Mouse (Mus musculus) heart, postnatal 0 days (tissue): ENCODE results near the gene Baz1a. TPM values are rescaled to one million over a fixed set of nuclear protein-coding genes. Genes with fewer than 3 reads are reported as not detected.

Experiments used
- ATAC-seq: fragments of 200-750 bp; cut with Nextera tagmentation; 2 replicates; pipeline ENCODE4 v1.8.0; 2017; ENCODE audit warnings: low read depth, moderate number of reproducible peaks, moderate library complexity; ENCODE audit not compliant: insufficient read depth
- DNase-seq: peaks from one replicate; pipeline ENCODE4 v3.0.0-alpha.2; 2016; ENCODE audit warnings: low spot score
- H3K27ac ChIP-seq: fragments of 300-500 bp; sonication (generic); 2 replicates; pipeline ENCODE4 v1.5.1; 2014; ENCODE audit warnings: low read depth, mild to moderate bottlenecking
- H3K27me3 ChIP-seq: fragments of 300-500 bp; sonication (generic); 2 replicates; pipeline ENCODE4 v1.6.1; 2014; ENCODE audit warnings: low read length, mixed read lengths; ENCODE audit not compliant: control insufficient read depth, insufficient read depth
- H3K36me3 ChIP-seq: fragments of 300-500 bp; sonication (generic); replicated peaks from 2 replicates; pipeline ENCODE4 v1.6.1; 2014; ENCODE audit warnings: low read length, mixed read lengths; ENCODE audit not compliant: control insufficient read depth, insufficient read depth
- H3K4me1 ChIP-seq: fragments of 300-500 bp; sonication (generic); 2 replicates; pipeline ENCODE4 v1.6.1; 2014; ENCODE audit warnings: antibody characterized with exemption; ENCODE audit not compliant: control insufficient read depth, insufficient read depth
- H3K4me2 ChIP-seq: fragments of 300-500 bp; sonication (generic); 2 replicates; pipeline ENCODE4 v1.6.1; 2014; ENCODE audit warnings: low read depth, mild to moderate bottlenecking, low read length, moderate library complexity
- H3K4me3 ChIP-seq: fragments of 300-500 bp; sonication (generic); 2 replicates; pipeline ENCODE4 v1.5.1; 2014; ENCODE audit warnings: low read depth, low read length
- H3K9ac ChIP-seq: fragments of 300-500 bp; sonication (generic); replicated peaks from 2 replicates; pipeline ENCODE4 v1.6.1; 2014; ENCODE audit warnings: low read depth, low read length, mixed read lengths
- H3K9me3 ChIP-seq: fragments of 300-500 bp; sonication (generic); replicated peaks from 2 replicates; pipeline ENCODE4 v1.6.1; 2016; ENCODE audit warnings: low read length; ENCODE audit not compliant: control insufficient read depth
- CTCF ChIP-seq: IDR thresholded peaks from 2 replicates; pipeline ENCODE4 v1.5.1; 2016; ENCODE audit warnings: antibody characterized with exemption, control low read depth, low read depth
- EP300 ChIP-seq: IDR thresholded peaks from 2 replicates; pipeline ENCODE4 v1.6.1; 2016; ENCODE audit warnings: antibody characterized with exemption, low read depth
- WGBS: fragments of 180-500 bp; shearing (Covaris S2); extraction: QIAGEN DNeasy Blood & Tissue Kit; methylation state at CpG from one replicate; pipeline ENCODE4 v1.1.7; 2014; 5-methylcytosine and 5-hydroxymethylcytosine counted together
- polyA plus RNA-seq: library from polyadenylated mRNA; unstranded; fragments of >200 nt; fragmentation: Nextera tagmentation; extraction: Ambion mirVana; gene quantifications from 2 replicates; pipeline ENCODE4 v1.2.1, GENCODE M21; 2015
- total RNA-seq: library from RNA; depleted of rRNA; stranded (reverse); fragments of >200 nt; gene quantifications from 2 replicates; pipeline ENCODE4 v1.2.3, GENCODE M21; 2014; ENCODE audit warnings: low replicate concordance; rRNA removed

Baz1a gene
- total and polyA plus RNA-seq, 2 experiments from 2014 or later = 3.5 to 8.3 TPM

DNA sequence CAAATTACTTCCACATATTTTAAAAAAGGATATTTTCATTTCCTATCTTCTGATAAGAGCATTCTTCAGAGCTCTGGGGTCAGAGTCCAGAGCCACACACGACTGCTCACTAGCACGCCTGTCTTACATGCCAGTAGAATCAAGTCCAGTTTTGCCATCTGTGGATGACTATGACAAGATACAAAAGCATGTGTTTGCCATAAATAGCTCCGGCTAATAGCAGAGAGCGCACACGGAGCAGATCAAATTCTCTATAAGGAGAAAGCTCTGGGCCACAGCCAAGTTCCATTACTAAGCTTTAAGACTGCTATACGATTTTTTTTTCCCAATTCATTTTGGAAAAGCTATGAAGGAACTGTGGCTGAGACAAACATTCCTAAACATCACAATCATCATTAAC is 154.6 kb downstream of the Baz1a start:
- no peak for ATAC-seq
- H3K4me1 ChIP-seq = peaks cover 12% of the 10 kb centered on the region; the same call in 1 of the 2 replicates
- WGBS = 7% methylated on average over 6 of the region's 6 CpGs
- H3K4me2 ChIP-seq = peak overlapping the region; percentile 57
- TF ChIP-seq CTCF (no peak), EP300 (no peak)
- H3K9me3 ChIP-seq = no peaks in the 10 kb centered on the region
- peak overlapping the region; percentile 31 for H3K4me3 ChIP-seq
- peak overlapping the region; percentile 73 for H3K27ac ChIP-seq
- peak; percentile 44 for DNase-seq
- H3K36me3 ChIP-seq = peaks cover 25% of the 10 kb centered on the region
- H3K27me3 ChIP-seq = no peaks in the 10 kb centered on the region
- H3K9ac ChIP-seq = peak overlapping the region; percentile 46; the same call in 1 of the 2 replicates

DNA sequence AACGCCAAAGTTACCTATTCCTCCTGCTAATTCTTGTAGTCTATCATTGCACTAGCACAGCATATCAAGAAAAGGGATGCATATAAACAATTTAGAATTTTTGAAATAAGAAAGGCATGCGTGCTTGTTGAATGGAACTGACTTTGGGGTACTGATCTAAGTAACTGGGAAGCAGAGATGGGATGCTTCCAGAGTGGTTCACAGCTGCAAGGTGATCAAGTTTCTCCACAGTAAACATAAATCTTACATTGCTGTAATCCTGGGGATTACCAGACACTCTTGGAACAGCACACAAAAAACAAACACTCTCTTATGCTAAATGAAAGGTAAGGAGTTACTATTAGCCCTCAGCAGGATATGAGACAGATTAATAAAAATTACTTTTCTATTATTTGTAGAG is 163.6 kb downstream of the Baz1a start:
- DNase-seq (no peak), ATAC-seq (no peak)
- no peak overlapping the region for H3K4me3 ChIP-seq

DNA sequence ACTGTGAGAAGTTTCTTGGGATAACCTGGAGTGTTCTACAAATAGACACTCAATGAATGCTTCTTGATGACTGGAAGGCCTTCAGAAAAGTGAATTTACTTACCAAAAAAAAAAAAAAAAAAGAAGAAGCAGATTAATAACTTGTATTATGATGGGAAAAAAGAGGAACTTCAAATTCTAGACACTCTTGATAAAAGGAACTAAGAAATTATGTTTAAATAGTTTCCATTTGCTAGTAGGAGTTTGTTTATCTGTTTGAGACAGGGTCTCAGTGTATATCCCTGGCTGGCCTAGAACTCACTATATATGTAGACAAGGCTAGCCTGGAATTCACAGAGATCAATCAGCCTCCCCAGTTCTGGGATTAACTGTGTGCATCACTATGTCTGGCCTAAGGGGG is 169.7 kb downstream of the Baz1a start:
- H3K4me1 ChIP-seq = no peaks in the 10 kb centered on the region
- H3K27me3 ChIP-seq = no peaks in the 10 kb centered on the region
- no peak for DNase-seq
- H3K4me3 ChIP-seq = no peak overlapping the region
- H3K9me3 ChIP-seq = no peaks in the 10 kb centered on the region
- no peaks in the 10 kb centered on the region for H3K36me3 ChIP-seq
- TF ChIP-seq CTCF (no peak), EP300 (no peak)
- ATAC-seq = no peak
- H3K27ac ChIP-seq = no peak overlapping the region
- H3K4me2 ChIP-seq = no peak overlapping the region
- H3K9ac ChIP-seq = no peak overlapping the region

More for the DNA sequence above, 163.6 kb downstream of the Baz1a start:
- Histone ChIP-seq H3K36me3 (0 out of 2 replicates have a peak, but pooled peaks cover 6% of the 10 kb centered on the region), H3K9me3 (no peaks in the 10 kb centered on the region), H3K4me1 (peaks cover 7% of the 10 kb centered on the region; the same call in 1 of the 2 replicates), H3K27me3 (no peaks in the 10 kb centered on the region), H3K27ac (peak overlapping the region; percentile 39), H3K9ac (no peak overlapping the region), H3K4me2 (no peak overlapping the region)
- 51% methylated on average over 2 of the region's 2 CpGs for WGBS
- no peak for TF ChIP-seq EP300
- TF ChIP-seq CTCF = no peak

Other genes starting within 250 kb of the Baz1a start
- 42.6 and 59.1 TPM in 2 replicates for gene Snx6, start 218.6 kb downstream of the Baz1a start, total RNA-seq
- gene Snx6, start 218.6 kb downstream of the Baz1a start, polyA plus RNA-seq = 100 and 105 TPM in 2 replicates
- 454 and 487 TPM in 2 replicates for gene Cfl2, start 151.5 kb downstream of the Baz1a start, total RNA-seq
- 555 and 561 TPM in 2 replicates for gene Cfl2, start 151.5 kb downstream of the Baz1a start, polyA plus RNA-seq
- gene Gm20403, start 27.8 kb downstream of the Baz1a start, total RNA-seq = not detected in 2 replicates
- not detected in 2 replicates for gene Gm20403, start 27.8 kb downstream of the Baz1a start, polyA plus RNA-seq
- gene 2700097O09Rik, start 65.8 kb upstream of the Baz1a start, total RNA-seq = 5.6 and 19.1 TPM in 2 replicates
- gene 2700097O09Rik, start 65.8 kb upstream of the Baz1a start, polyA plus RNA-seq = 15.3 and 18.0 TPM in 2 replicates
- 50.7 and 51.4 TPM in 2 replicates for gene Srp54a, start 65.9 kb upstream of the Baz1a start, total RNA-seq
- gene Srp54a, start 65.9 kb upstream of the Baz1a start, polyA plus RNA-seq = 134 and 142 TPM in 2 replicates
- 9.2 and 13.1 TPM in 2 replicates for gene Fam177a, start 110.1 kb upstream of the Baz1a start, total RNA-seq
- 22.2 and 22.5 TPM in 2 replicates for gene Fam177a, start 110.1 kb upstream of the Baz1a start, polyA plus RNA-seq
- gene Srp54b, start 140.8 kb upstream of the Baz1a start, total RNA-seq = 19.7 and 28.0 TPM in 2 replicates
- gene Srp54b, start 140.8 kb upstream of the Baz1a start, polyA plus RNA-seq = 50.2 and 50.7 TPM in 2 replicates
- gene 1700047I17Rik2, start 185.2 kb upstream of the Baz1a start, total RNA-seq = not detected in 2 replicates
- gene 1700047I17Rik2, start 185.2 kb upstream of the Baz1a start, polyA plus RNA-seq = not detected in 2 replicates
- 28.6 and 31.3 TPM in 2 replicates for gene Srp54c, start 215.8 kb upstream of the Baz1a start, total RNA-seq
- 59.3 and 62.4 TPM in 2 replicates for gene Srp54c, start 215.8 kb upstream of the Baz1a start, polyA plus RNA-seq